Mouse (Mus musculus): ENCODE results near the gene Abcc9. TPM values are rescaled to one million over a fixed set of nuclear protein-coding genes. Genes with fewer than 3 reads are reported as not detected.

The Abcc9 gene
- total RNA-seq, 2 experiments from 2014 or later: 220 to 258 TPM

DNA sequence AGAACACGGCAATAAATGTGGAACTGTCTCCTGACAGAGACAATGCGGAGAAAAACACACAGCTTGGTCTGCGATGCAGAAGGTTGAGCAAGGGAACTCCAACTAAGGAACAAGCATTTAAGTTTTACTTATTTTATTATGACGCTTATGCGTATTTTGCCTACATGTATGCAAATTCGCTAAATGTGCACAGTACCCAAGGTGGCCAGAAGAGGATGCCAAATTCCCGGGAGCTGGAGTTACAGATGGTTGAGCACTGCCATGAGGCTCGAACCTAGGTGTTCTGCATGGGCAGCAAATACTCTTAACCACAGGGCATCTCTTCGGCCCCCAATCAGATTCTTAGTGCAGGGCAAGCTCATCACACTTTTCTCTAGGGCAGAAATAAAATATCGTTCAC is 144.0 kb downstream of the Abcc9 start:
- intact Hi-C loops (cut with DNase I): no loop called here
- DNase-seq: no peak

DNA sequence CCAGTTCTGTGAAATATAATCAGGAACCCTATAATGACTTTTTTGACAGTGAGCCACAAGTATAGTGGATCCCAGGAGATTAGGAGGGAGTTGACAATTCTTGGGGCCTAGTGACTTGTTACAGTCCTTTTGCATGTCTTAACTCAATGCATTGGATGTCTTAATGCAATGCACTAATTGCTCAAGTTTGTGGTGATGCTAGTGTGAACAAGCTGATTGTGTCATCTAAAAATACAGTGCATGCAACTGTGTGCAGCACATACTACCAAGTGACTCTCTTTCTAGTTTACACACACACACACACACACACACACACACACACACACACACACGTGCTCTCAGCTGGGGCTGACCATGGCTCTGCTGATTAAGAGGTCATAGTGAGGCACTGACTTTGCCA is 146.1 kb downstream of the Abcc9 start:
- DNase-seq: no peak
- intact Hi-C loops (cut with DNase I): no loop called here

DNA sequence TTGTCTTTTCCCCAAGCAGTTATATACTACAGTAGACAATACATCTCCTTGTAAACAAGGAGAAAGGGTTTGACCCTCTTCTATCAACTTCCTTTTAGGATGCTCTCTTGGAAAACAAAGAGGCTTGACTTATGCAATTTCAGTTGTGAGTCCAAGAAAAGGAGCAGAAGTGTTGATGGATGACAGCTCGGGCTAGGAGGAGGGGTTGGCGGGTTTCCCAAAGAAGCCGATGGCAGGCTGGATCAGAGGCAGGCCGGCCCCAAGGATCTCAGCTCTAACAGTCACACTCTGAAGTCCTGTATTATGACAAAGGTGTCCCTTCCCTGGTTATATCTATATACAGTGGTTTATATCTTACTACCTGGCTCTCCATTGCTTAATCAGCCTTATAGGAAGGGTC is 150.6 kb downstream of the Abcc9 start:
- intact Hi-C loops (cut with DNase I): no loop called here
- peak; percentile 56 to 62 for DNase-seq

DNA sequence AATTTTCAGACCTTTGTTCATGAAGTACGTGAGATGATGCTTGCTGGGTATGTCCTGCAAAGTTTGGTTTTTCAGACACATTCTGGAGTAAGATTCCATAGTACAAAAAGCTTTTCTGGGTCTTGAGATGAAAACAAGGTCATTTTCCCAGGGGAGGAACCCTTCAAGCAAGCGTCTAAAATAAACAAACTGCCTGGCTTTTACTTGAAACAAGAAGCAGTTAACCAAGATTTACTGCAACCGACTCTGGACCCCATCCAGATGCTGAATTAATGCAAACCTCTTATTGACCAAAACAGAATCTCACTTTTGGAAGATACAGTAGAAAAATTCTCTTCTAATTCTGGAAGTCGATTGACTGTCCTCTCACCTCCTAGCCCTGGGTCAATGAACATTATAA is 151.2 kb downstream of the Abcc9 start:
- intact Hi-C loops (cut with DNase I): no loop called here
- no peak for DNase-seq

DNA sequence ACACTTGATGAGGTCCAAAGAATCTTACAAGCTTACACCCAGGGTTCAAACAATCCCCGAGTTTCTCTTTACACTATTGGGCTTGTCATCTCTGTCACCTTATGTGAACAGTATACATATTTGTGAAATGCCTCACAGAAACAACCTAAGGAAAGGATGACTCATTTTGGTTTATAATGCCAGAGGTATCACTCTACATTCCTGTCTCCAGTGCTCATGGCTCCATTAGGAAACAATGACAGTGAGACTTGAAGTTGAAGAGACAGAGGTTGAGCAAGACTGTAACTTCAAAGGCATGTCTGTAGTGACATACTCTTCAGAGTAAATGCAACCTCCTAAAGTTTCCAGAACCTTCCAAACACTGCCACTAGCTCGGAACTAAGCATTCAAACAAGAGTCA is 153.7 kb downstream of the Abcc9 start:
- DNase-seq: no peak
- intact Hi-C loops (cut with DNase I): no loop called here

DNA sequence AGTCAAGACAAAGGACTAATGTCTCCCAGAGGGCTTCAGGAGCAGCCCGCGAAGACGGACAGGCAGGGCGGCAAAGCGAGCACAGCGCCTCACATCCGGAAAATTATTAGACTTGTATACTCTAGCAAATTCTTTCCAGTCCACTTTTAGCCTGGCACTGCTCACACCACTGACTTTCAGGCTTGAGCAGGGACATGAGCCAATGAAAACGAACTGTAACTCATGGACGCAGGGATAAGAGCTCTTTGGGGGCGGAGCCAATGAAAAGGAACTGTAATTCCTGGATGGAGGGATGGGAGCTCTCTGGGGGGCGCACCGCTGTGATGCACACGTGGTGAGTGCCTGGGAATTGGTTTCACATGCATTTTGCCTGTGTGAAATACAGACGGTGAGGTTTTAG is 157.0 kb downstream of the Abcc9 start:
- peak; percentile 34 to 55 for DNase-seq
- intact Hi-C loops (cut with DNase I): no loop called here

DNA sequence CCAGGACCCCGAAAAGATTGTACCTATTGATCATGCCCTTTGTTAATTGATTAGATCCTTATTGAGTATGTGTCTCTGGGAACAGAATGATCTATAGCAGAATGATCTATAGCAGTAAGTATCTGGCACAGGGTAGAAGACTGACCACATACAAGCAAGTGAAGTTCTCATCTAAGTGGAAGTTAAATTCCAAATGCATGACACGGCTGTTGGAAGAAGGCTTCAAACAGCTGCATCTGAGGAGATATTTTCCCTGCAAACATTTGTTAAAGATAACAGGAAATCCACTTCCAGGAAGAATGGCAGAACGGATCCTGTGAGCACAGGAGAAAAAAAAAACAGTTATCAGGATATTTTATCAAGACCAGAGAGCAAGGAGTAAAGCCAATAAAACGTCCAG is 158.5 kb downstream of the Abcc9 start:
- no peak for DNase-seq
- intact Hi-C loops (cut with DNase I): no loop called here

DNA sequence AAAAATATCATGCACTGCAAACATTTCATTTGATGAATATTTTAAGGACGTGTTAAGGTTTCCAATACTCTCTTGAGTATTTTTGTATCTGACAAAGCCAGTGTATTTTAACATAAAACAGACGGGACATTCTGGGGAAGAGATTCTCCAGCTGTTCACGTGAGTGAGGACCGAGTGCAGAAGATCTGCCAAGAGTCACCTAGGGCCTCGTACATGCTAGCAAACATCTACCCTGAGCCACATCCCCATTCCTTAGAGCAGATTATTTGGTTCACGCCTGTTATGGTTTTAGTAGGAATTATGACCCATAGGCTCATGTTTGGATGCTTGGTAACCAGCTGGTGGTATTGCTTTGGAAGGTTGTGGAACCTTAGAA is 159.3 kb downstream of the Abcc9 start:
- intact Hi-C loops (cut with DNase I): no loop called here
- no peak for DNase-seq

DNA sequence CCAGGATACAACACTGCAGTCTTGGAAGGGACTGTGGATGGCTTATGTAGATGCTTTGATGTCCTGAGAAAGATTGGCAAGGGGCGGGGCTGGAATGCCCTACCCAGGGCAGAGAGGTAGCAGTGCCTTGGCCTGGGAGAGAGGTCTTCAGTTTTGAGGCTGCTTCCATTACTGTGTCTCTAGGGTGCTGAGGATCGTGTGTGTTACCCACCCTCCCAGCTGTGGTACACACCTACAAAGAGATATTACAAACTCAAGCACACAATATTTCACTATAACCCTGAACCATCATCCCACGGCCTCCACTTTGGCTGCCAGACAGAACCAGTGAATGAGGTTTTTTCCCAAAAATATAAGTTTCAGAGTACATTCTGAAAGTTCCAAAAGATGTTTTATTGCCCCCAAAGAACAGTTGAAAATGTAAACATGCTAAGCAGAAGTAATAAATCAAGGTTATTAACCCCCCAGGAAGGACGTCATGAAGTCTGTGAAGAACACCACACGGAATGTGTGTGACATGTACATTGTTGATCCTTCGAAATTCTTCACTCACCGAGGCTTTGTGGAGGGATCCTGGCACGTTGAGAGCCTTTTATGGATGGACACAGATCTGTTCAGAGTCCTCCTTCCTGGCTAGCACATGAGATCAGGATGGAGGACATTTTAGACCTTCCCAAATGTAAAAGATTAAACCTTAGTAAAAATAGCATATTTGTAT is 159.9 kb downstream of the Abcc9 start:
- no peak for DNase-seq
- intact Hi-C loops (cut with DNase I): no loop called here

DNA sequence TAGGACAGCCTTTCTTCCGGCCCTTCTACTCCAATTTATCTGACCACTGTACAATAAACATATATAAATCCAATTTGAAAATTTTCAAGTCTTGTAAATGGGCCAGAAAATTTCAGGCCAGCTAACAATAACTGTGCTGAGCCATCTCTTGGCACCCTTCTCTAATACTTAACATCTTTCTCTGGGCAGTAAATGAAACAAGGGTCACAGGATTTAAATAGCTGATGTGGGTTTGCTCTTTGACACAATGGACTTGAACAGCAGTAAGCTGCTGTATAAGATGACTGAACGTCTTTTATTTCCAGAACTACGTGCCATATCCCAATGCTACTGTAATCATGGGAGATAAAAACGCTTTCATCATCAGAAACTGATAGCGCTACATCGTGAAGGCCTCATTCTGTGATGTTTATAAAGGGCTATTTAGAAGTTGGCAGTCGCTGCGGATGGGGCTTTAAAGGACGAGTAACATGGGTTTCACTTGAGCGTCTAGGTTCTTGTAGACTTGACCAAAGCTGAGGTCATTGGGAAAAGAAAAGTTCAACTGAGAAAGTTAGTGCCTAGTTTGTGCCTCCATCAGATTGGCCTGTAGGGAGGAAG is 161.5 kb downstream of the Abcc9 start:
- intact Hi-C loops (cut with DNase I): no loop called here
- DNase-seq: no peak

DNA sequence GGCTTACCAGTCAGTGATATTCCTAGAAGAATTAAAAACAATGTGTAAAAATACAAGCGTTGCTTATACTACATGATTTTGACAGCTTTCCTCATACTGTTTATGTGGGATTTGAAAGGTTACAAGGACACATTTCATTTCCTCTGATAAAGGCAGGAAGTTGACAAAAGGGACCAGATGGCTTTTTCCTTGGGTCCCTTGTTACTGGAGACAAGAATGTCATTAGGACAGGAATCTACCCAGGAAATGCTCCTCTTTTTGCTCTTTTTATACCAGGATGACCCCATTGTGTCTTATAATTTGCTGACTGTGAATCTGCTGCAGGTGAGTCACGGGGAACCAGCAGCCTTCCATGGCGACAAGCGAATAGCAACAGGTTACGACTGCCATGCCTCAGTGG is 162.0 kb downstream of the Abcc9 start:
- intact Hi-C loops (cut with DNase I): no loop called here

DNA sequence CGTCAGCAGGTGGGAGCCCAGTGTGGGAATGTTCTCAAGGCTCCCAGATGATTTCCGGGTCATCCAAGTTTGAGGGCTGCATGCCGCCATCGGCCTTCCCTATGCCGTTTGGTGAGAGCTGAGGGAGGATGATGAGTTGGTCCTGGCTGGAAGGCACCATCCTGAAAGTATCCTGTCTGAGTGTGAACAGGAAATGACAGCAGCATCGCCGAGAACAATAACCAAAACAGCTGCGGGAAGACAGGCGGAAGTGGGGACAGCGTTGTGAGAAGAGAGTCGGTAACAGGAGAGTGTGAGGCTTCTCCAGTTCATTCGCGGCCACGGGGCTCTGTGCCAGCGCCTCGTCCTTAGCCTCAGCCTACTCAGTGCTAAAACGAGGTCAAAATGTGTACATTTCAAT is 163.6 kb downstream of the Abcc9 start:
- intact Hi-C loops (cut with DNase I): no loop called here
- DNase-seq: peak; percentile 67 to 68

More for the DNA sequence above, 162.0 kb downstream of the Abcc9 start:
- DNase-seq: no peak

Other genes with a start within 250 kb of the Abcc9 start
- under 1 TPM in 1 of 2 experiments, not detected in 1; 0.19 TPM for gene Gys2, start 229.2 kb downstream of the Abcc9 start, total RNA-seq (2021)
- 1,000 to 10,000 TPM; 1,648 to 1,721 TPM for gene Ldhb, start 194.4 kb downstream of the Abcc9 start, total RNA-seq (2021)
- 10 to 100 TPM; 40.4 to 46.7 TPM for gene Kcnj8, start 130.7 kb downstream of the Abcc9 start, total RNA-seq (2021)
- 10 to 100 TPM; 36.5 to 41.0 TPM for gene Cmas, start 54.4 kb upstream of the Abcc9 start, total RNA-seq (2021)
- gene Sult6b2, start 102.2 kb upstream of the Abcc9 start, total RNA-seq (2021): not detected